18 mouse cellular contexts compared by ENCODE assay signal in the genomic region with DNA sequence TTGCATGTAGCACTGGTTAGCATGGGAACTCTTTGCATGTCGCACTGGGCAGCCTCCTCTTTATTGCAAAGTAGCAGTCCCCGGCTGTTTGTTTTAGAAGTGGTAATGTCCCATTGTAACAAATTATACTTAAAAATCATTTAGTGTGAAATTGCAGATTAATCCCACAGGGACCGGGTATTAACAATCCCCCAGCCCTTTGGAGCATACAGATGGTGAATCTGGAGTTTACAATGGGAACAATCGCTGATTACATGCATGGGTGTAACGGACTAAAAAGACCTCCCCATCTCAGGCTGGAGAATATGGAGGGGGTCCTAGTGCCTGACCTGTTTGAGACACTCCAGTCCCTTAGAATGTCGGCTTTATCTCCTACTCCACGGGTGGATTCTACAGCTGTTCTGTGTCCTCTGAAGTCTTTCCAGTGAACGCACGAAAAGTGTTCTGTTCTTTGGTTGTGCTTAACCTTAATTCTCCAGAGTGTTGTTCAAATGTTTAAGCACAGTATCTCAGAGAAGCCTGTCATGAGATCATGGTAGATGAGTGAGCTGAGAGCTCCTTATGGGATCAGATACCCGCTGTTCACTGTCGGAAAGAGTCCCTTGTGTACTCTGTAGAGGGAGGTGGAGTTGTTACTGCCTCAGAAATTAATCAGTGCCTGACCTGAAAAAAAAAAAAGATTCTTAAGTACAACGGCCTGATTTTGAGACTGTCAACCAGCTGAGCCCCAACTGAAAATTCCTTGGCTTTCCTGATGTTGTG. TPM values are rescaled to one million over a fixed set of nuclear protein-coding genes. Genes with fewer than 3 reads are reported as not detected.
DNase-seq lines count a peak whose midpoint lies in the region; ATAC-seq and TF ChIP-seq lines count a peak whose summit lies in the region.
"Had no signal": no experiment of that assay in that cellular context is flagged by ENCODE, and none has a peak within 500 bp of the region (broad histone marks: within the 10 kb centered on the region; RNA-seq: fewer than 3 reads in every experiment).

No protein-coding gene starts in this region.

- no peak for TF ChIP-seq CTCF in hindbrain, postnatal 0 days (IDR thresholded peaks at IDR 0.05; ENCODE audit: low read depth)

- H3K4me1 ChIP-seq in forebrain, embryonic 15.5 days: peaks cover 18% of the 10 kb centered on the region
- no peaks in the 10 kb centered on the region for H3K4me1 ChIP-seq in hindbrain, postnatal 0 days (ENCODE audit: insufficient read depth, low read length)
- H3K4me1 ChIP-seq in neural tube, embryonic 12.5 days: peaks cover 12% of the 10 kb centered on the region; the same call in 1 of the 2 replicates

- H3K27ac ChIP-seq in forebrain, embryonic 15.5 days (replicated peaks): no peak overlapping the region
- no peak overlapping the region for H3K27ac ChIP-seq in hindbrain, postnatal 0 days
- no peak overlapping the region for H3K27ac ChIP-seq in neural tube, embryonic 12.5 days

- H3K4me2 ChIP-seq in forebrain, embryonic 15.5 days (replicated peaks): peak overlapping the region; percentile 20; the same call in 1 of the 2 replicates
- H3K4me2 ChIP-seq in hindbrain, postnatal 0 days (ENCODE audit: low read depth, low read length): peak overlapping the region; percentile 34
- H3K4me2 ChIP-seq in neural tube, embryonic 12.5 days (replicated peaks): peak overlapping the region; percentile 16; the same call in 1 of the 2 replicates
- H3K4me2 ChIP-seq: lung, embryonic 14.5 days had no signal

- no peaks in the 10 kb centered on the region for H3K36me3 ChIP-seq in forebrain, embryonic 15.5 days
- no peaks in the 10 kb centered on the region for H3K36me3 ChIP-seq in hindbrain, postnatal 0 days (ENCODE audit: insufficient read depth, low read length)
- no peaks in the 10 kb centered on the region for H3K36me3 ChIP-seq in neural tube, embryonic 12.5 days

- DNase-seq in embryo, embryonic 10.5 days (ENCODE audit: low spot score): peak; percentile 63
- peak; percentile 58 for DNase-seq in hindbrain, postnatal 0 days (ENCODE audit: low spot score)
- no peak for DNase-seq in layer of hippocampus, postnatal 36 days
- DNase-seq in cerebellum, postnatal 36 days: no peak
- DNase-seq in right cerebral cortex, postnatal 14 days: no peak
- no peak for DNase-seq in adrenal gland, postnatal 4 days (ENCODE audit: low spot score in 2 of 2)
- DNase-seq: adrenal gland, postnatal 14 days; cerebellum, postnatal 25 days; kidney, adult 11 months; kidney, postnatal 4 days; lung, embryonic 14.5 days; right cerebral cortex, postnatal 25 days; thymus, adult 18-20 months had no signal

- H3K27me3 ChIP-seq in forebrain, embryonic 15.5 days: peaks cover 44% of the 10 kb centered on the region
- peaks cover 27% of the 10 kb centered on the region for H3K27me3 ChIP-seq in hindbrain, postnatal 0 days (ENCODE audit: insufficient read depth, low read length)
- H3K27me3 ChIP-seq in neural tube, embryonic 12.5 days (replicated peaks): peaks cover 66% of the 10 kb centered on the region

- H3K9ac ChIP-seq in forebrain, embryonic 15.5 days (replicated peaks): no peak overlapping the region
- no peak overlapping the region for H3K9ac ChIP-seq in hindbrain, postnatal 0 days (replicated peaks; ENCODE audit: low read length)
- no peak overlapping the region for H3K9ac ChIP-seq in neural tube, embryonic 12.5 days
- H3K9ac ChIP-seq: lung, embryonic 14.5 days had no signal

- ATAC-seq in forebrain, embryonic 15.5 days (replicated peaks): 0 out of 2 replicates have a peak, but pooled peaks have one; percentile 2
- ATAC-seq in hindbrain, postnatal 0 days: peak; percentile 53; the same call in 1 of the 2 replicates
- peak; percentile 53; the same call in 1 of the 2 replicates for ATAC-seq in neural tube, embryonic 12.5 days (ENCODE audit: low FRiP score, low read depth)

- no peaks in the 10 kb centered on the region for H3K9me3 ChIP-seq in forebrain, embryonic 15.5 days
- H3K9me3 ChIP-seq in hindbrain, postnatal 0 days (ENCODE audit: low read length): no peaks in the 10 kb centered on the region
- H3K9me3 ChIP-seq in neural tube, embryonic 12.5 days: no peaks in the 10 kb centered on the region

- WGBS in forebrain, embryonic 15.5 days: 17% methylated on average over 12 of the region's 12 CpGs
- WGBS in hindbrain, postnatal 0 days: 18% methylated on average over 12 of the region's 12 CpGs
- 23% methylated on average over 12 of the region's 12 CpGs for WGBS in neural tube, embryonic 12.5 days

- H3K4me3 ChIP-seq in forebrain, embryonic 15.5 days: no peak overlapping the region
- 0 out of 2 replicates have a peak overlapping the region, but pooled peaks have one; percentile 11 for H3K4me3 ChIP-seq in hindbrain, postnatal 0 days (ENCODE audit: low read length)
- H3K4me3 ChIP-seq in neural tube, embryonic 12.5 days: no peak overlapping the region

RNA-seq across cellular contexts. Expression of gene Foxn4, which starts 6.0 kb away (rescaled TPM):
- 0.11 and 0.56 TPM in 2 replicates for polyA plus RNA-seq in forebrain, embryonic 15.5 days (2015; fragmentation: Nextera tagmentation; extraction: Ambion mirVana)
- 0.47 and 1.4 TPM in 2 replicates for total RNA-seq in hindbrain, postnatal 0 days (2014; rRNA removed)
- 0.36 and 0.47 TPM in 2 replicates for polyA plus RNA-seq in hindbrain, postnatal 0 days (2015; fragmentation: Nextera tagmentation; extraction: Ambion mirVana)
- 0.62 and 1.2 TPM in 2 replicates for polyA plus RNA-seq in neural tube, embryonic 12.5 days (2016; fragmentation: Nextera tagmentation; extraction: Ambion mirVana)
- total RNA-seq in layer of hippocampus, postnatal 36 days (2021): not detected
- total RNA-seq in adrenal gland, postnatal 4 days (2021): not detected
- total RNA-seq: adrenal gland, postnatal 14 days; gastrocnemius, adult 18-20 months; heart, postnatal 25 days had no signal
- polyA plus RNA-seq: C2C12 had no signal

RNA-seq across cellular contexts. Expression of gene Myo1h, which starts 9.4 kb away (rescaled TPM):
- polyA plus RNA-seq in forebrain, embryonic 15.5 days (2015; fragmentation: Nextera tagmentation; extraction: Ambion mirVana): 0.57 and 0.80 TPM in 2 replicates
- total RNA-seq in hindbrain, postnatal 0 days (2014; rRNA removed): 0.72 TPM in 1 of 2 replicates, not detected in the other
- 0.56 and 0.72 TPM in 2 replicates for polyA plus RNA-seq in hindbrain, postnatal 0 days (2015; fragmentation: Nextera tagmentation; extraction: Ambion mirVana)
- 0.75 and 0.91 TPM in 2 replicates for polyA plus RNA-seq in neural tube, embryonic 12.5 days (2016; fragmentation: Nextera tagmentation; extraction: Ambion mirVana)
- total RNA-seq in layer of hippocampus, postnatal 36 days (2021): 1 to 10 TPM; 2.0 to 3.0 TPM
- total RNA-seq in adrenal gland, postnatal 4 days (2021): 1 to 10 TPM; 1.2 to 1.5 TPM
- total RNA-seq: heart, postnatal 25 days had no signal

Comparison
In these comparisons a context has a peak if more than half of its experiments do, and no peak if none do; other contexts are left out.
1. DNase-seq: peak in embryo, embryonic 10.5 days (single experiment) and hindbrain, postnatal 0 days (single experiment); none in layer of hippocampus, postnatal 36 days (0 of 2), cerebellum, postnatal 36 days (0 of 2), right cerebral cortex, postnatal 14 days (single experiment) and adrenal gland, postnatal 4 days (0 of 2).
2. ATAC-seq: peak in every context shown above with its lines; median percentile 53 in hindbrain, postnatal 0 days; 53 in neural tube, embryonic 12.5 days; 2 in forebrain, embryonic 15.5 days.
3. Peak in every context shown above with its lines, with median percentiles within 50 percentile points of each other: H3K4me2 ChIP-seq.